Mouse (Mus musculus): ENCODE measurements around the gene Dnase1l2. TPM values are rescaled to one million over a fixed set of nuclear protein-coding genes. Genes with fewer than 3 reads are reported as not detected.

The Dnase1l2 gene
- polyA plus RNA-seq, 1 experiment: 20.7 TPM

DNA sequence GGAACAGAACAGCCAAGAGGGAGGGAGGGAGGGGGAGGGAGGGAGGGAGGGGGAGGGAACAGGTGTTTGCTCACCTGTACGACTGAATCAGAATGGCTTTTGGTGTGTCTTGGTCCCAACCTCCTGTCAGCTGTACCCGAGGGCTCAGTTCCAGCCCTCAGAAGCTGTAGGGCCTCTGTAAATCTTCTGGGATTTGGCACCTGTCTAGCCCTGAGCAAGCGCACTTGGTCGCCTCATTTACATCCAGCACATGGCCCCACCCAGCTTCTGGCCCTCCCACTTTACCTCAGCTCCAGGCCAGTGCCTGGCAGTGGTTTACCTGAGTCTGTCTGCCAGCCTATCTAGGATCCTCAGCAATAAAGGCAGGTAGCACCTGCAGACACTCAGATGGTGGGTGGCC, 49.4 kb downstream of the Dnase1l2 start:
- Histone ChIP-seq H3K27ac (ENCODE audit: insufficient read depth, low read length) (no peak overlapping the region), H3K4me1 (ENCODE audit: control insufficient read depth, insufficient read depth, low read length) (no peaks in the 10 kb centered on the region), H3K4me3 (ENCODE audit: insufficient read depth, low read length) (no peak overlapping the region)
- TF ChIP-seq CTCF (IDR thresholded peaks at IDR 0.05; ENCODE audit: extremely low read depth, insufficient read depth, low read length) (no peak), POLR2A (IDR thresholded peaks at IDR 0.05; ENCODE audit: extremely low read depth, insufficient read depth, low read length) (no peak)

DNA sequence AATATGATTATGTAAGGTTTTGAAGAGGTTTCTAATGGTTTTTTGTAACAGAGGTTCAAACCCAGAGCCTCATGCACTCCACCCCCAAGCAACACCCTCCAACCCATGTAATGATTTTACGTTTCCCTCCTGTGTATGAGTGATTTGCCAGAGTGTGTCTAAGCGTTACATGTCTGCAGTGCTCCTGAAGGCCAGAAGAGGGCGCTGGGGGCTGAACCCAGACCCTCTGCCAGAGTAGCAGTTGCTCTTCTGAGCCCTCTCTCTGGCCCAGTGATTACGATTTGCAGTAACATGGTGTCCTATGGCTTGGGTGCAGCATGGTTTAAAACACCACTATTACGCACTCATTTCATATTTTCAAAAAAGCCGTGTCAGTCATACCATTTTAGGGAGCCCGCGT, 51.8 kb downstream of the Dnase1l2 start:
- TF ChIP-seq POLR2A (IDR thresholded peaks at IDR 0.05; ENCODE audit: extremely low read depth, insufficient read depth, low read length) (no peak), CTCF (IDR thresholded peaks at IDR 0.05; ENCODE audit: extremely low read depth, insufficient read depth, low read length) (peak; percentile 42)
- H3K4me3 ChIP-seq (ENCODE audit: insufficient read depth, low read length): no peak overlapping the region
- H3K4me1 ChIP-seq (ENCODE audit: control insufficient read depth, insufficient read depth, low read length): no peaks in the 10 kb centered on the region
- no peak overlapping the region for H3K27ac ChIP-seq (ENCODE audit: insufficient read depth, low read length)

Other genes starting within 250 kb of the Dnase1l2 start
- gene Tbc1d24, start 237.5 kb downstream of the Dnase1l2 start, polyA plus RNA-seq (2012; rRNA removed): 62.7 and 72.7 TPM in 2 replicates
- 5.5 and 6.8 TPM in 2 replicates for gene Ntn3, start 233.6 kb downstream of the Dnase1l2 start, polyA plus RNA-seq (2012; rRNA removed)
- 17.0 and 19.0 TPM in 2 replicates for gene Tedc2, start 222.3 kb downstream of the Dnase1l2 start, polyA plus RNA-seq (2012; rRNA removed)
- gene Ccnf, start 191.6 kb downstream of the Dnase1l2 start, polyA plus RNA-seq (2012; rRNA removed): 4.4 and 4.8 TPM in 2 replicates
- 0.86 and 1.3 TPM in 2 replicates for gene Abca17, start 92.0 kb downstream of the Dnase1l2 start, polyA plus RNA-seq (2012; rRNA removed)
- 52.2 and 52.7 TPM in 2 replicates for gene Abca3, start 91.2 kb downstream of the Dnase1l2 start, polyA plus RNA-seq (2012; rRNA removed)
- 264 and 280 TPM in 2 replicates for gene Rnps1, start 28.5 kb downstream of the Dnase1l2 start, polyA plus RNA-seq (2012; rRNA removed)
- gene Eci1, start 16.5 kb downstream of the Dnase1l2 start, polyA plus RNA-seq (2012; rRNA removed): 55.4 and 55.9 TPM in 2 replicates
- 77.3 and 79.2 TPM in 2 replicates for gene E4f1, start 27.2 kb upstream of the Dnase1l2 start, polyA plus RNA-seq (2012; rRNA removed)
- gene Pgp, start 27.3 kb upstream of the Dnase1l2 start, polyA plus RNA-seq (2012; rRNA removed): 97.1 and 99.3 TPM in 2 replicates
- 1.1 and 1.4 TPM in 2 replicates for gene Bricd5, start 30.8 kb upstream of the Dnase1l2 start, polyA plus RNA-seq (2012; rRNA removed)
- 37.0 and 39.1 TPM in 2 replicates for gene Mlst8, start 36.0 kb upstream of the Dnase1l2 start, polyA plus RNA-seq (2012; rRNA removed)
- 106 and 109 TPM in 2 replicates for gene Caskin1, start 45.5 kb upstream of the Dnase1l2 start, polyA plus RNA-seq (2012; rRNA removed)
- gene Traf7, start 84.8 kb upstream of the Dnase1l2 start, polyA plus RNA-seq (2012; rRNA removed): 176 and 187 TPM in 2 replicates
- 97.3 and 102 TPM in 2 replicates for gene Rab26, start 91.1 kb upstream of the Dnase1l2 start, polyA plus RNA-seq (2012; rRNA removed)
- 82.0 and 91.8 TPM in 2 replicates for gene Pkd1, start 106.7 kb upstream of the Dnase1l2 start, polyA plus RNA-seq (2012; rRNA removed)
- gene Tsc2, start 189.5 kb upstream of the Dnase1l2 start, polyA plus RNA-seq (2012; rRNA removed): 163 and 192 TPM in 2 replicates
- gene Nthl1, start 189.6 kb upstream of the Dnase1l2 start, polyA plus RNA-seq (2012; rRNA removed): 9.7 and 10.8 TPM in 2 replicates
- 68.2 and 69.0 TPM in 2 replicates for gene Slc9a3r2, start 207.2 kb upstream of the Dnase1l2 start, polyA plus RNA-seq (2012; rRNA removed)
- gene Npw, start 215.4 kb upstream of the Dnase1l2 start, polyA plus RNA-seq (2012; rRNA removed): 0.34 and 0.50 TPM in 2 replicates
- gene Zfp598, start 226.6 kb upstream of the Dnase1l2 start, polyA plus RNA-seq (2012; rRNA removed): 53.5 and 53.6 TPM in 2 replicates
- gene Syngr3, start 246.8 kb upstream of the Dnase1l2 start, polyA plus RNA-seq (2012; rRNA removed): 177 and 184 TPM in 2 replicates